Mouse (Mus musculus) adrenal gland, postnatal 25 days (tissue): ENCODE measurements around the gene St6galnac3. TPM values are rescaled to one million over a fixed set of nuclear protein-coding genes. Genes with fewer than 3 reads are reported as not detected.

ENCODE experiments used
- DNase-seq: peaks from one replicate; pipeline ENCODE4 v3.0.0; 2021; ENCODE audit warnings: mixed read lengths
- total RNA-seq: library from RNA; stranded (reverse); gene quantifications from 2 replicates; pipeline ENCODE4 v1.2.3, GENCODE M21; 2021

Gene St6galnac3
- total RNA-seq, 1 experiment from 2014 or later = 10.4 TPM

GRCm38 (mm10) chr3:153511151-153511580, 213.8 kb downstream of the St6galnac3 start:
- DNase-seq = no peak

GRCm38 (mm10) chr3:153510048-153510630, 214.8 kb downstream of the St6galnac3 start:
- DNase-seq = no peak

- no peak for DNase-seq
Measured at GRCm38 (mm10) chr3:153509643-153510042, 215.3 kb downstream of the St6galnac3 start.

GRCm38 (mm10) chr3:153509029-153509428, 215.9 kb downstream of the St6galnac3 start:
- DNase-seq = no peak

- no peak for DNase-seq
Measured at GRCm38 (mm10) chr3:153508592-153508991, 216.4 kb downstream of the St6galnac3 start.

- DNase-seq = no peak
Measured at GRCm38 (mm10) chr3:153507599-153507998, 217.4 kb downstream of the St6galnac3 start.

- DNase-seq = no peak
Measured at GRCm38 (mm10) chr3:153502488-153502887, 222.5 kb downstream of the St6galnac3 start.

- peak; percentile 88 for DNase-seq
Measured at GRCm38 (mm10) chr3:153501333-153501877, 223.6 kb downstream of the St6galnac3 start.

GRCm38 (mm10) chr3:153492986-153493385, 232.0 kb downstream of the St6galnac3 start:
- no peak for DNase-seq

- no peak for DNase-seq
Measured at GRCm38 (mm10) chr3:153489718-153490117, 235.3 kb downstream of the St6galnac3 start.

- no peak for DNase-seq
Measured at GRCm38 (mm10) chr3:153488931-153489330, 236.0 kb downstream of the St6galnac3 start.

GRCm38 (mm10) chr3:153485176-153485575, 239.8 kb downstream of the St6galnac3 start:
- DNase-seq = no peak

GRCm38 (mm10) chr3:153484701-153485100, 240.3 kb downstream of the St6galnac3 start:
- peak; percentile 60 for DNase-seq

- no peak for DNase-seq
Measured at GRCm38 (mm10) chr3:153483691-153484090, 241.3 kb downstream of the St6galnac3 start.

- no peak for DNase-seq
Measured at GRCm38 (mm10) chr3:153482098-153482497, 242.9 kb downstream of the St6galnac3 start.

- DNase-seq = no peak
Measured at GRCm38 (mm10) chr3:153481012-153481411, 244.0 kb downstream of the St6galnac3 start.

- DNase-seq = no peak
Measured at GRCm38 (mm10) chr3:153480636-153481006, 244.4 kb downstream of the St6galnac3 start.

GRCm38 (mm10) chr3:153480005-153480635, 244.9 kb downstream of the St6galnac3 start:
- DNase-seq = no peak

GRCm38 (mm10) chr3:153475919-153476318, 249.1 kb downstream of the St6galnac3 start:
- no peak for DNase-seq

GRCm38 (mm10) chr3:153475461-153475860, 249.5 kb downstream of the St6galnac3 start:
- DNase-seq = no peak

GRCm38 (mm10) chr3:153472583-153473471, 252.1 kb downstream of the St6galnac3 start:
- DNase-seq = no peak

GRCm38 (mm10) chr3:153463849-153464248, 261.1 kb downstream of the St6galnac3 start:
- no peak for DNase-seq

- DNase-seq = no peak
Measured at GRCm38 (mm10) chr3:153460173-153460572, 264.8 kb downstream of the St6galnac3 start.
